Mouse (Mus musculus) C2C12 (cell line): ENCODE results near the gene Palm. TPM values are rescaled to one million over a fixed set of nuclear protein-coding genes. Genes with fewer than 3 reads are reported as not detected.
A peak's percentile ranks its signal among the peaks of the same experiment; 100 is the strongest.

Source experiments
- H3K27me3 ChIP-seq: one replicate; pipeline ENCODE4 v1.6.1; 2011; ENCODE audit not compliant: control insufficient read depth, insufficient read depth, insufficient read length
- H3K36me3 ChIP-seq: one replicate; pipeline ENCODE4 v1.6.1; 2011; ENCODE audit not compliant: control insufficient read depth, insufficient read depth
- H3K4me3 ChIP-seq: one replicate; pipeline ENCODE4 v1.5.1; 2011; ENCODE audit warnings: mild to moderate bottlenecking, control low read depth; ENCODE audit not compliant: poor library complexity, insufficient read depth, severe bottlenecking
- H3K79me2 ChIP-seq: one replicate; pipeline ENCODE4 v1.6.1; 2011; ENCODE audit not compliant: control insufficient read depth, insufficient read depth
- H3K79me3 ChIP-seq: one replicate; pipeline ENCODE4 v1.6.1; 2011; ENCODE audit warnings: low read depth, control low read depth
- H3ac ChIP-seq: one replicate; pipeline ENCODE3; 2011; ENCODE audit warnings: low read depth; ENCODE audit not compliant: control insufficient read depth, insufficient read length
- CEBPB ChIP-seq: IDR thresholded peaks from one replicate; pipeline ENCODE4 v1.6.1; 2011; ENCODE audit warnings: low read depth, mild to moderate bottlenecking, control low read depth, moderate library complexity
- CTCF ChIP-seq: IDR thresholded peaks from one replicate; pipeline ENCODE4 v1.5.1; 2011; ENCODE audit not compliant: control insufficient read depth, insufficient read depth, insufficient read length
- FOSL1 ChIP-seq: IDR thresholded peaks from one replicate; pipeline ENCODE4 v1.8.0; 2011; ENCODE audit warnings: mild to moderate bottlenecking, low read length; ENCODE audit not compliant: poor library complexity, insufficient read depth, severe bottlenecking
- MAX ChIP-seq: IDR thresholded peaks from one replicate; pipeline ENCODE4 v1.6.1; 2011; ENCODE audit warnings: mild to moderate bottlenecking, control low read depth
- MYOD1 ChIP-seq: IDR thresholded peaks from one replicate; pipeline ENCODE4 v1.6.1; 2011; ENCODE audit warnings: low read depth; ENCODE audit not compliant: control insufficient read depth, insufficient read length
- MYOG ChIP-seq: IDR thresholded peaks from one replicate; pipeline ENCODE4 v1.6.1; 2011; ENCODE audit not compliant: control insufficient read depth, insufficient read length; ENCODE audit errors: extremely low read depth
- USF1 ChIP-seq: IDR thresholded peaks from one replicate; pipeline ENCODE4 v1.6.1; 2011; ENCODE audit warnings: low read depth, mild to moderate bottlenecking, control low read depth, moderate library complexity
- polyA plus RNA-seq: library from polyadenylated mRNA; unstranded; fragments of >200 nt; fragmentation: generic; extraction: Trizol; gene quantifications from one replicate; pipeline ENCODE4 v1.2.1, GENCODE M21; 2012; ENCODE audit warnings: missing spikeins

The Palm gene
- polyA plus RNA-seq, 1 experiment, result 39.9 TPM

DNA sequence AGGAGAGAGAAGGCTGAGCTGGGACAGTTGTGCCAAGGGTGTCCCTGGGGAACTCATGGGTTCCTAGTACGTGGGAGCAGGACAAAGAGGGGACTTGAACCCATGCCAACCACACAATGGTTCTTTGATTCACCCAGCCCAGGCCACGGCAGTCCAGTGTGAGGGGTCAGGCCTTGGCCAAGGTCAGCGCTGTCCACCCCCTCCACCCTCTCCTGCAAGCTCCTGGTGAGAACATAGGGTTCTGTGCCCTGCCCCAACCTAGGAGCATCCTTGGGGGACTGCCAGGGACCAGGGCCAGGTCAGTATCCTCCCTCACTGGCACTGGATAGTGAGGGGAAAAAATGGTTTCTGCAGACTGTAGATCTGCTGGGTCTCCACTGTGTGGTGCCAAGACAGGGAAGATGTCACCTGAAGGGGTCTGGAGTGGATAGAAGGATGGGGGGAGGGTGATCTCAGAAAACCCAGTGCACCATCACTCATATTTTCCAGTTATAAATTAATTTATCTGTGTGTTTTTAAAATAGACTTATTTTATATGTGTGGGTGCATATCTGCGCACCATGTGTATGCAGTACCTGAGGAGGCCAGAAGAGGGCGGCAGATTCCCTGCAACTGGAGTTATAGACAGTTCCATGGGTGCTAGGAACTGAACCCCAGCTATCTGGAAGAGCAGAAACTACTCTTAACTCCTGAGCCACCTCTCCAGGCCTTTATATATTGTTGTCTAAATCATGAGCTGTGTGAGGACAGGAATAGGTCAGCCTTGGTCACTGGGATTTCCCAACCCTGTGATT, 18.7 kb upstream of the Palm start:
- Histone ChIP-seq H3K36me3 (no peaks in the 10 kb centered on the region), H3K79me3 (no peaks in the 10 kb centered on the region), H3ac (no peak overlapping the region), H3K4me3 (no peak overlapping the region), H3K79me2 (no peaks in the 10 kb centered on the region), H3K27me3 (no peaks in the 10 kb centered on the region)
- TF ChIP-seq MAX (no peak), CTCF (no peak), MYOD1 (no peak), CEBPB (no peak), MYOG (no peak), FOSL1 (no peak), USF1 (no peak)

DNA sequence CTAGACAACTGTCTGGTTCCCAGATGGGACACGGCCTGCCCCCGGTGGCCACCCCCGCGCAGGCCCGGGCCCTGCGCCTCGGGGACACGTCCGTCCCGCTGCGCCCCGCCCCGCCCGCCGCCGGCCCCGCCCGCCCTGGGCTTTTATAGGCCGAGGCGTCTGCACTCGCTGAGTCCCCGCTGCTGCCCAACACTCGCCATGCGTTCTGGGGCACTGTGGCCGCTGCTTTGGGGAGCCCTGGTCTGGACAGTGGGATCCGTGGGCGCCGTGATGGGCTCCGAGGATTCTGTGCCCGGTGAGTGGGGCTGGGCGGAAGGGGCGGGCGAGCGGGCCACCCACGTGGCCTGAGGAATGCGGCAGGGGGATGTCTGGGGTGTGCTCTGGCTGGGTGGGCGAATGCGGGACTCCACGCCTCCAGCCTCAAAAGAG, 16.3 kb upstream of the Palm start, which contains the start of gene Fstl3:
TSS of gene Fstl3 (plus strand) at position 170 of the 429 bp plus-strand sequence.
- Histone ChIP-seq H3K27me3 (no peaks in the 10 kb centered on the region), H3K79me2 (no peaks in the 10 kb centered on the region), H3ac (peak within 1 kb of the TSS; percentile 60), H3K36me3 (no peaks in the 10 kb centered on the region), H3K79me3 (no peaks in the 10 kb centered on the region), H3K4me3 (peak within 1 kb of the TSS; percentile 21)
- peak; percentile 14 for TF ChIP-seq USF1
- TF ChIP-seq MAX, result no peak

DNA sequence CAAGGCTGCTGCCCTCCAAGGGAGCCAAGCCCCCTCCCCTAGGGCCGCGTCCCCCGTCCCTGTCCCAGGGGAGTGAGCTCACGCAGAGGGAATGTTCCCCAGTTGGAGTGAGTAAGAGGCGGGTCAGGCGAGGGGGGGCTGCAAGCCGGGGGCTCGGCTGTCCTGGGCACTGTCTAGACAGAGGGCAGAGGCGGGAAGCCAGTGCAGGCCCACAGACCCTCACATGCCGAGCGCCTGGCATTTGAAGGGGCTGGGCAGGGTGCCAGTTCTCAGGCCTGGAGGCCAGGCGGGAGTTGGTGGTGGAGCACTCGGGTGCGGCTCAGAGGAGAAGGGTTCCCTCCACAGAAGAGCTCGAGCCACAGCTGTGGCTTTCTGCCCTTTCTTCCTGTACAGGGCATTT, 15.4 kb upstream of the Palm start:
- H3K4me3 ChIP-seq, result no peak overlapping the region
- H3ac ChIP-seq, result peak overlapping the region; percentile 51
- TF ChIP-seq FOSL1, result peak; percentile 5
- TF ChIP-seq MYOD1, result no peak
- no peaks in the 10 kb centered on the region for H3K79me3 ChIP-seq
- no peaks in the 10 kb centered on the region for H3K79me2 ChIP-seq
- no peaks in the 10 kb centered on the region for H3K27me3 ChIP-seq
- H3K36me3 ChIP-seq, result no peaks in the 10 kb centered on the region

DNA sequence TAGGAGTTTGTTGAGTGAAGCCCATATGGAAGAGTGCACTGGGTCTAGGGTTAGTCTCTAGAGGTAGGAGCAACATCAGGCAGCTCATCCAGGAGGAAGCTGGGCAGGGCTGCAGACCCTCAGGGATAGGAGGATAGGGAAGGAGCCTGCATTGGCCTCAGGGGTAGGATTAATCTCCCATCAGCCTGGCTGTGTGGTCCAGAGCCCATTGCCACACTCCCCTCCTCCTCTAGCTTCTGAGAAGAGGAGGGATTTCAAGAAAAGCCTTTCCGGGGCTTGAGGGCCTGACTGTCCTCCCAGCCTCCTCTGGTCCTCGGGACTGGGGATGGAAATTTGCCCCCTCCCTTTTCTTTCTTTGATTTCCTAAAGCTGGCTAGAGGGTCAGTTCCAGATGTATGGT, 14.2 kb upstream of the Palm start:
- no peak overlapping the region for H3ac ChIP-seq
- no peaks in the 10 kb centered on the region for H3K36me3 ChIP-seq
- H3K79me3 ChIP-seq, result no peaks in the 10 kb centered on the region
- H3K79me2 ChIP-seq, result no peaks in the 10 kb centered on the region
- TF ChIP-seq CTCF (no peak), MYOG (no peak)
- H3K27me3 ChIP-seq, result no peaks in the 10 kb centered on the region
- no peak overlapping the region for H3K4me3 ChIP-seq

DNA sequence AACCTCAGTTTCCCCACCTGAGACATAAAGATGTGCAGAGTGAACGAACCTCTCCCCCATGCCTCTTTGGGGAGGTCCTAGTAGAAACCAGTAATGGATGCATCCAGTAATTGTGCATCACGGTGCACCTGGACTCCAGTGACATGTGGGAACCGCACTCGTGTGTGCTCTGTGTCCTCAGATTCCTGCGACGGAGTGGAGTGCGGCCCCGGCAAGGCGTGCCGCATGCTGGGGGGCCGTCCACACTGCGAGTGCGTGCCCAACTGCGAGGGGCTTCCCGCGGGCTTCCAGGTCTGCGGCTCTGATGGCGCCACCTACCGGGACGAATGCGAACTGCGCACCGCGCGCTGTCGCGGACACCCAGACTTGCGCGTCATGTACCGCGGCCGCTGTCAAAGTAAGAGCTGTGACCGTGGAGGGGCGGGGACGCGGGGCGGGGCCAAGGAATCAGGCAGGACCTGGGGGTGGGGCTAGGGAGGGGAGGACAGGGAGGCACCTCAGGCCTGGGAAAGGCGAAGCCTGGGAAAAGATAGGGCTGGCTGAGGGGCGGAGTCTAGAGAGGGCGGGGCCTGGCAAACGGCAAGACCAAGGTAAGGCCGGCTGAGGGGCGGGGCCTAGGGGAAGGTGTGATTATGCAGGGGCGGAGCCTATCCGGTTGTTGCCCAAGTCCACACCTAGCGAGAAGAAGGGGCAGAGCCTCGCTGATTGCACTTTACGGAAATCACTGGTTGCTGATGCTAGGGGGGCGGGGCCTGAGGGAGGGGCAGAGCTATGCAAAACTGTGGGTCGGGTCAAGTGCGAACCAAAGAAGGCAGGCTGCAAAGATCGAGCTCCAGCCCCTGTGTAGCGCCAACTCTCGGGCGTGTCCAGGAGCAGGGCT, 13.3 kb upstream of the Palm start:
- peak; percentile 93 for TF ChIP-seq CTCF
- TF ChIP-seq MYOG, result no peak
- Histone ChIP-seq H3K4me3 (no peak overlapping the region), H3K79me2 (no peaks in the 10 kb centered on the region), H3K79me3 (no peaks in the 10 kb centered on the region), H3ac (peak overlapping the region; percentile 31), H3K36me3 (no peaks in the 10 kb centered on the region), H3K27me3 (no peaks in the 10 kb centered on the region)

DNA sequence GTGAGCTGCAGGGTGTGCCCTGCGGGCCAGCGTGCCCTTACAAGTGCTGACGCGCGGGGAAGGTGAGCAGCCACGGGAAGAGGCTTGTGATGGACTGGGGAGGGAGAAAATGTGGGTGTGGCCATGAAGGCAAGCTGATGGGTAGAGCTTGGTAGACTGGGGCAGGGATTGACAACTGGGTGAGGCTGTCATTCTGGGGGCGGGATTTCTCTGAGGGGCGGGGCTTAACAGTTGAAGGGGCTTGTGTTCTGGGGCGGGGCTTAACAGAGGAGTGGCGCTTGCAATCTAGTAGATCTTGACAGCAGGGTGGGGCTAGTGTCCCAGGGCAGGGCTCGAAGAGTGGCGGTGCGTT, 12.7 kb upstream of the Palm start:
- no peaks in the 10 kb centered on the region for H3K79me2 ChIP-seq
- TF ChIP-seq MYOD1 (no peak), MYOG (no peak), MAX (no peak), USF1 (no peak), CTCF (no peak), CEBPB (no peak), FOSL1 (no peak)
- no peaks in the 10 kb centered on the region for H3K79me3 ChIP-seq
- no peak overlapping the region for H3K4me3 ChIP-seq
- no peak overlapping the region for H3ac ChIP-seq
- no peaks in the 10 kb centered on the region for H3K36me3 ChIP-seq
- H3K27me3 ChIP-seq, result no peaks in the 10 kb centered on the region
